Mouse (Mus musculus): Measurements from ENCODE around the gene Agps. TPM values are rescaled to one million over a fixed set of nuclear protein-coding genes. Genes with fewer than 3 reads are reported as not detected.
A peak's percentile ranks its signal among the peaks of the same experiment; 100 is the strongest.

Agps gene
- total RNA-seq, 2 experiments from 2014 or later: 33.7 to 36.8 TPM

DNA sequence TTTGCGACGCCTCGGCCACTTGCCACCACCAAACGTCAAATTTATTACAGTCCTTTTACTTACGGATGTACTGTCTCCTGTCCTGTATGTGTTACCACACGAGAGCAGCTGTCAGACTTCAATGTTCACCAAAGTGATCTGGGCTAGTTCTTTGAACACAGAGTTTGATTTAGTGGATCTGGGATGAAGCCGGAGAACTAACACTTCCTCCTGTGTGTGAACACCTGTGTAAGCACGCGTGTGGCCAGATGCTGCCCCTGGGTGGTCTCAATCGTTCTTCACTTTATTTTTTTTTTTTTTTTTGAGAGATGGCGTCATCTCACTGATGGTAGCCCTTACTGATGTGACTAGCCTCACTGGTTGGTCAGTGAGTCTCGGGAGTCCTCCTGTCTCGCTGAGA is 17.1 kb upstream of the Agps start:
- Histone ChIP-seq H3K4me3 (no peak overlapping the region), H3K27ac (no peak overlapping the region)
- DNase-seq (ENCODE audit: extremely low spot score in 1 of 2, low spot score in 2 of 2): no peak
- TF ChIP-seq CTCF (IDR thresholded peaks at IDR 0.05): no peak
- intact Hi-C loops (cut with DNase I): no loop called here

DNA sequence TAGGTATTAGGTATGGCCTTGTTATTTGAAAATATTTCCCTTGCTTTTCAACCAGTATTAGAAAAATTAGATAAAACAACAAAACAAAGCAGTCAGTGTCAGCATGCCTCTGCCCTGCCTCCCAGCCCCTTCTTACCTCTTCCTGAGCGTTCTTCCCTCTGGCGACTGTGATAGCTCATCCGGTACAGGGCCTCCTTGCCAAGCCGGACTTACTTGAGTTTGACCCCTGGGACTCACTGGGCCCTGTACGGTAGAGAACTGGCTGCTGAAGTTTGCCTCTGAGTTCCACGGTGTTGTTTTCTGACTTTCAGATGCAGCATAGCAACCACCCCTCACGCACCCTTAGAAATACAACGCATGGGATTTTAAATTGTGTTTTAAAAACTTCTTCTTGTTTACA is 16.5 kb upstream of the Agps start:
- no peak overlapping the region for H3K27ac ChIP-seq
- no peak for DNase-seq (ENCODE audit: extremely low spot score in 1 of 2, low spot score in 2 of 2)
- intact Hi-C loops (cut with DNase I): no loop called here
- no peak overlapping the region for H3K4me3 ChIP-seq
- no peak for TF ChIP-seq CTCF (IDR thresholded peaks at IDR 0.05)

GRCm38 (mm10) chr2:75816673-75817072 is 15.3 kb upstream of the Agps start:
- intact Hi-C loops (cut with DNase I): no loop called here
- Histone ChIP-seq H3K4me3 (no peak overlapping the region), H3K27ac (no peak overlapping the region)
- no peak for DNase-seq (ENCODE audit: extremely low spot score in 1 of 2, low spot score in 2 of 2)
- TF ChIP-seq CTCF (IDR thresholded peaks at IDR 0.05): no peak

GRCm38 (mm10) chr2:75818719-75819118 is 13.3 kb upstream of the Agps start:
- H3K4me3 ChIP-seq: no peak overlapping the region
- no peak for TF ChIP-seq CTCF (IDR thresholded peaks at IDR 0.05)
- intact Hi-C loops (cut with DNase I): no loop called here
- DNase-seq (ENCODE audit: extremely low spot score in 1 of 2, low spot score in 2 of 2): no peak
- no peak overlapping the region for H3K27ac ChIP-seq

- no peak for TF ChIP-seq CTCF (IDR thresholded peaks at IDR 0.05)
- DNase-seq (ENCODE audit: extremely low spot score in 1 of 2, low spot score in 2 of 2): no peak
- intact Hi-C loops (cut with DNase I): no loop called here
- H3K27ac ChIP-seq: no peak overlapping the region
- no peak overlapping the region for H3K4me3 ChIP-seq
Measured at GRCm38 (mm10) chr2:75819796-75820195, 12.2 kb upstream of the Agps start.

GRCm38 (mm10) chr2:75821971-75822751 is 9.8 kb upstream of the Agps start:
- intact Hi-C loops (cut with DNase I): no loop called here
- no peak overlapping the region for H3K27ac ChIP-seq
- H3K4me3 ChIP-seq: no peak overlapping the region
- no peak for DNase-seq (ENCODE audit: extremely low spot score in 1 of 2, low spot score in 2 of 2)
- no peak for TF ChIP-seq CTCF (IDR thresholded peaks at IDR 0.05)

DNA sequence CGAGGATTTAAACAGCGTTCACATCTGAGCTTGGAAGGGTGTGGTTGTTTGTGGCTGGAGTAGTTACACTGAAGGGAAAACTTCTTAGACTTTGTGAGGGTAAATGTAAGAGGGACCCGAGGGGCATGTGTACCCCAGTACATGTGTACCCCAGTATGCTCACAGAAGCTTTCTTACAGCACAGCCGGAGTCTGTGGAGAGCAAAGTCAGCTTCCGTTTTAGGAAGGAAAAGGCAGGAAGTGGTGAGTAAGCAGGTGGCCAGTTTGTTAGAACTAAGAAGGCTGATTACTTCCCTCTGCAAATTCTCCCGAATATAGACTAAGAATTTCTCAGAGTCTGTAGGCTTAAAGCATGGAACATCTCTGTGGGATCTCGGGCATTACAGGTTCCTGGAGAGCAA is 8.2 kb upstream of the Agps start:
- intact Hi-C loops (cut with DNase I): no loop called here
- H3K27ac ChIP-seq: no peak overlapping the region
- no peak overlapping the region for H3K4me3 ChIP-seq
- TF ChIP-seq CTCF (IDR thresholded peaks at IDR 0.05): no peak
- no peak for DNase-seq (ENCODE audit: extremely low spot score in 1 of 2, low spot score in 2 of 2)

DNA sequence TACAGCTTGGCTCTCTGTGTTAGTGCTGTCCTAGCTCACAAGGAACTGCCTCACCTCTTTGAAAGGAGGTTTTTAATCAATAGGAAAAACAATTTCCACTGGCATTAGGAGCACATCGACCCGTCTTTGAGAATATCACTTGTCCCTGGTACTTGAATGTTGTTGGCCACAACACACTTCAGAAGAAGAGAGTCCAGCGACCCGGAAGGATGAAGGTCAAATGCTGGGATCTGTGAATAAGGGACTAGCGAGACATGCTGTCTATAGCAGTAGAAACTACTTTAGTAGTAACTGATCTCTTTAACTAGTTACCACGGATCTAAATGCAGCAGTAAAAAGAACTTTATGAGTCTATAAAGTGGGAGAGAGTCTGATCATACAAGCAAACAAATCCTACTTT is 7.8 kb upstream of the Agps start:
- Histone ChIP-seq H3K27ac (no peak overlapping the region), H3K4me3 (no peak overlapping the region)
- intact Hi-C loops (cut with DNase I): no loop called here
- TF ChIP-seq CTCF (IDR thresholded peaks at IDR 0.05): no peak
- no peak for DNase-seq (ENCODE audit: extremely low spot score in 1 of 2, low spot score in 2 of 2)

DNA sequence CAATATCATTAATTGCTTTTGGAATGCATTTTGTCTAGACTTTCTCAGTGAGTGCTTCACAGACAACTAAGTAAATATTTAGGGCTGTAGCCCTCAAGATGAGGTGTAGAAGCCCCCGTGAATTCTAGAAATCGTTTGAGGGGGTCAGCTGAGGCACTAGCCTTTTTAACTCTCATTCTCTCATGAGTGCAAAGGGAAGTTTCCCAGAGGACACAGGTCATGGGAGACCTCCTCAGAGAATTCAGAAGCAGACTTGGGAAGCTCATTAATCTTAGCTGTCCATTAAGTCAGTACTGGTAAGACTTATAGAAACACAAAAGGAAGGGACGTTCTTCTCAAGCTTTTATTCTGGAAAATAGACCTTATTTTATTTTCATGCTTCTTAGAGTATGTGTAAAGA is 7.1 kb upstream of the Agps start:
- no peak for TF ChIP-seq CTCF (IDR thresholded peaks at IDR 0.05)
- no peak overlapping the region for H3K4me3 ChIP-seq
- no peak for DNase-seq (ENCODE audit: extremely low spot score in 1 of 2, low spot score in 2 of 2)
- H3K27ac ChIP-seq: no peak overlapping the region
- intact Hi-C loops (cut with DNase I): no loop called here

DNA sequence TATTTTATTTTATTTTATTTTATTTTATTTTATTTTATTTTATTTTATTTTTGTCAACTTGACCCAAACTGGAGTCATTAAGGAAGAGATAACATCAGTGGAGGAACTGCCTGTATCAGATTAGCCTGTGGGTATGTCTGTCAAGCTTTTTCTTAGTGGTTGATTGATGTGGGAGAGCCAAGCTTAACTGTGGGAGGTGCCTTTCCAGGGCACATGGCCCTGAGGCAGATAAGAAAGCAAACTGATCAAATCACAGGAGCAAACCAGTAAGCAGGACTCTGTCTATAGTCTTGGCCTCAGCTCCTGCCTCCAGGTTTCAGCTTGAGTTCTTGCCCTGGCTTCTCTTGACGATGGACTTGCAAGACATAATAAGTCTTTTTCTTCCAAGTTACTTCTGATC is 6.4 kb upstream of the Agps start:
- Histone ChIP-seq H3K4me3 (no peak overlapping the region), H3K27ac (no peak overlapping the region)
- TF ChIP-seq CTCF (IDR thresholded peaks at IDR 0.05): no peak
- intact Hi-C loops (cut with DNase I): no loop called here
- DNase-seq (ENCODE audit: extremely low spot score in 1 of 2, low spot score in 2 of 2): no peak

- Histone ChIP-seq H3K27ac (no peak overlapping the region), H3K4me3 (no peak overlapping the region)
- DNase-seq (ENCODE audit: extremely low spot score in 1 of 2, low spot score in 2 of 2): no peak
- intact Hi-C loops (cut with DNase I): no loop called here
- no peak for TF ChIP-seq CTCF (IDR thresholded peaks at IDR 0.05)
Measured at GRCm38 (mm10) chr2:75828931-75829610, 2.9 kb upstream of the Agps start.

DNA sequence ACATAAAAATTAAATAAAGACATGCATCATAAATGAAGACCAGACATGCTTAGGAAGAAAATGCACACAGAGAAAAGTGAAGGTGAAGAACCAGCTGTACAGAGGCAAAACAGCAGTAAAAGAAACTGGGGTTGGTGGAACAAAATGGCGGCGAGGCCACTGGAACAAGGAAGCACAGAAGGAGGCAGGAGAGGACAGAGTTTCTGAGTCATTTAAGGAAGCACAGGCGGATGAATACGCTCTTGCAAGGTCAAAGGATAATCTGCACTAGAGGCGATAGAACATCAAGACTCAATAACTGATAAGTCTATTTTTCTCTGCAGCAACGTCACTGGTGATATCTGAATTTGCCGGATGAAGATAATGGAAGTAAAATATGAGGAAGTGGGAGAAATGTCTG is 1.7 kb upstream of the Agps start:
- no peak for TF ChIP-seq CTCF (IDR thresholded peaks at IDR 0.05)
- H3K4me3 ChIP-seq: no peak overlapping the region
- intact Hi-C loops (cut with DNase I): loop anchor here (5.0 kb wide), 1 partner anchor 173 kb away; the partner anchor contains the start of gene Hnrnpa3
- H3K27ac ChIP-seq: no peak overlapping the region
- no peak for DNase-seq (ENCODE audit: extremely low spot score in 1 of 2, low spot score in 2 of 2)

- no peak overlapping the region; the same call in none of the 2 replicates for H3K27ac ChIP-seq
- no peak for DNase-seq (ENCODE audit: extremely low spot score in 1 of 2, low spot score in 2 of 2)
- H3K4me3 ChIP-seq: peak overlapping the region; percentile 88
- no peak for TF ChIP-seq CTCF (IDR thresholded peaks at IDR 0.05)
- intact Hi-C loops (cut with DNase I): loop anchor here (5.0 kb wide), 1 partner anchor 175 kb away; the partner anchor contains the start of gene Hnrnpa3
Measured at GRCm38 (mm10) chr2:75832781-75833180, 804 bp downstream of the Agps start.

All from left cerebral cortex, adult 2 months (tissue).